Mouse (Mus musculus) embryonic facial prominence, embryonic 14.5 days (tissue): ENCODE data around the gene Olfr299. TPM values are rescaled to one million over a fixed set of nuclear protein-coding genes. Genes with fewer than 3 reads are reported as not detected.

Experiments used
- ATAC-seq: fragments of 200-750 bp; cut with Nextera tagmentation; 2 replicates; pipeline ENCODE4 v1.8.0; 2017; ENCODE audit warnings: low read depth, moderate number of reproducible peaks, moderate TSS enrichment
- DNase-seq: peaks from one replicate; pipeline ENCODE4 v3.0.0-alpha.2; 2015; ENCODE audit warnings: low spot score
- H3K27ac ChIP-seq: fragments of 300-500 bp; sonication (generic); replicated peaks from 2 replicates; pipeline ENCODE4 v1.5.1; 2014; ENCODE audit warnings: low read depth, mild to moderate bottlenecking, low read length, moderate library complexity
- H3K27me3 ChIP-seq: fragments of 300-500 bp; sonication (generic); replicated peaks from 2 replicates; pipeline ENCODE4 v1.6.1; 2014; ENCODE audit warnings: low read length; ENCODE audit not compliant: control insufficient read depth, insufficient read depth
- H3K36me3 ChIP-seq: fragments of 300-500 bp; sonication (generic); 2 replicates; pipeline ENCODE4 v1.6.1; 2014; ENCODE audit warnings: low read length, mixed read lengths; ENCODE audit not compliant: control insufficient read depth, insufficient read depth
- H3K4me1 ChIP-seq: fragments of 300-500 bp; sonication (generic); 2 replicates; pipeline ENCODE4 v1.6.1; 2014; ENCODE audit warnings: antibody characterized with exemption, low read length; ENCODE audit not compliant: control insufficient read depth, insufficient read depth
- H3K4me2 ChIP-seq: fragments of 300-500 bp; sonication (generic); 2 replicates; pipeline ENCODE4 v1.6.1; 2014; ENCODE audit warnings: low read depth, mild to moderate bottlenecking, low read length, moderate library complexity, mixed read lengths
- H3K4me3 ChIP-seq: fragments of 300-500 bp; sonication (generic); 2 replicates; pipeline ENCODE4 v1.5.1; 2014; ENCODE audit warnings: low read depth, mild to moderate bottlenecking, low read length
- H3K9ac ChIP-seq: fragments of 300-500 bp; sonication (generic); 2 replicates; pipeline ENCODE4 v1.6.1; 2014; ENCODE audit warnings: low read depth, mild to moderate bottlenecking, low read length, moderate library complexity, mixed read lengths
- H3K9me3 ChIP-seq: fragments of 300-500 bp; sonication (generic); 2 replicates; pipeline ENCODE4 v1.6.1; 2016; ENCODE audit warnings: low read length; ENCODE audit not compliant: control insufficient read depth
- WGBS: fragments of 180-500 bp; shearing (Covaris S2); extraction: QIAGEN DNeasy Blood & Tissue Kit; methylation state at CpG from one replicate; pipeline ENCODE4 v1.1.7; 2014; 5-methylcytosine and 5-hydroxymethylcytosine counted together
- polyA plus RNA-seq: library from polyadenylated mRNA; unstranded; fragments of >200 nt; fragmentation: Nextera tagmentation; extraction: Ambion mirVana; gene quantifications from 2 replicates; pipeline ENCODE4 v1.2.1, GENCODE M21; 2014

The Olfr299 gene
- 0.09 and 0.11 TPM in 2 replicates for polyA plus RNA-seq

DNA sequence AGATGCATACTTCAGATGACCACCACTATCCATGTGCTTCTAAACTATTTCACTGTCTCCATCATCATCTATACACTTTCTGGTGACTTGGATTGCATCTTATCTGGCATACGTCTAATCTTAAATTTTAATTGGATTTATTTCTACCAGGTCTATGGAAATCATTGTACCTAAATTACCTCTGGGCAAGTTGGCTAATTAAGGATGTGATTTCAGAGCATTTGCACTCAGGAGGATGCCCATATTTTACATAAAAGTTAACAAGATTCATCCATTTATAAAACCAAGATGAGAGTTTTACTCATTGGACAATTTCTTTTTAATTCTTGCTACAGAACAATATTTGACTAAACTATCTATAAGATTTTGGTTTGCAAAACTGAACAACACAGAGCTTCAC is at the start of gene Olfr299:
Gene Olfr299 (plus strand): TSS at position 301 of the 400 bp plus-strand sequence.
- Histone ChIP-seq H3K27ac (no peak within 1 kb of the TSS), H3K9me3 (no peaks in the 10 kb centered on the region), H3K27me3 (no peaks in the 10 kb centered on the region), H3K9ac (no peak within 1 kb of the TSS), H3K4me2 (no peak within 1 kb of the TSS), H3K4me3 (no peak within 1 kb of the TSS), H3K36me3 (no peaks in the 10 kb centered on the region), H3K4me1 (no peaks in the 10 kb centered on the region)
- no peak for DNase-seq
- 89% methylated on average over 1 of the region's 1 CpGs for WGBS
- ATAC-seq, result no peak

DNA sequence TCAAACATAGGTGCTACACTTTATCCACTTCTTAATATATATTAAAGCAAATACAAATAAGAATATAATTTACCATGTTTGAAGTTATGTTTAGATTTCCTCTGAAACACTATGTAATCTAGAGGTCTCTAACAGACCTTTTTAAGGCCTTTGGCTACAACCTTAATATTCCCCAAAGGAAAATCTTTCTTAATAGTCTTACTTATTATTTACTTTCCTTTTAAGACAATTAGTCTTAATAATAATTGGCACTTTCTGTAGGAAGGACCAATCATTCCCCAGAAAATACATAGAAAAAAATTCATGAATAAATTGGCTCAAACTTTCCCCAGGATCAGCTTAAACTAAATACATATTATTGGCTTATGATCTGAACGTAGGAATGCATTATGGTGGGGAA is 32.7 kb downstream of the Olfr299 start, which contains the start of gene Olfr298:
Gene Olfr298 (minus strand): TSS at position 101 of the 400 bp plus-strand sequence.
- no peaks in the 10 kb centered on the region for H3K27me3 ChIP-seq
- no peak within 1 kb of the TSS for H3K4me3 ChIP-seq
- 76% methylated on average over 1 of the region's 1 CpGs for WGBS
- no peak within 1 kb of the TSS for H3K9ac ChIP-seq
- no peak within 1 kb of the TSS for H3K4me2 ChIP-seq
- ATAC-seq, result no peak
- no peaks in the 10 kb centered on the region for H3K4me1 ChIP-seq
- no peak within 1 kb of the TSS for H3K27ac ChIP-seq
- no peaks in the 10 kb centered on the region for H3K36me3 ChIP-seq
- DNase-seq, result no peak
- H3K9me3 ChIP-seq, result no peaks in the 10 kb centered on the region

Other genes starting within 250 kb of the Olfr299 start
- 0.07 TPM in 1 of 2 replicates, not detected in the other for gene Vmn2r76, start 213.6 kb upstream of the Olfr299 start, polyA plus RNA-seq
- gene Olfr310, start 182.7 kb upstream of the Olfr299 start, polyA plus RNA-seq, result not detected in 2 replicates
- not detected in 2 replicates for gene Olfr309, start 146.2 kb upstream of the Olfr299 start, polyA plus RNA-seq
- gene Olfr308, start 134.3 kb upstream of the Olfr299 start, polyA plus RNA-seq, result not detected in 2 replicates
- gene Olfr307, start 122.3 kb upstream of the Olfr299 start, polyA plus RNA-seq, result not detected in 2 replicates
- not detected in 2 replicates for gene Olfr305, start 93.0 kb upstream of the Olfr299 start, polyA plus RNA-seq
- gene Olfr304, start 73.3 kb upstream of the Olfr299 start, polyA plus RNA-seq, result not detected in 2 replicates
- 0.04 TPM in 1 of 2 replicates, not detected in the other for gene Olfr303, start 62.1 kb upstream of the Olfr299 start, polyA plus RNA-seq
- not detected in 2 replicates for gene Olfr301, start 56.1 kb upstream of the Olfr299 start, polyA plus RNA-seq
- gene Olfr298, start 32.6 kb downstream of the Olfr299 start, polyA plus RNA-seq, result 0.07 and 0.28 TPM in 2 replicates
- 0.38 TPM in 1 of 2 replicates, not detected in the other for gene Olfr297, start 60.0 kb downstream of the Olfr299 start, polyA plus RNA-seq
- gene Olfr295, start 123.9 kb downstream of the Olfr299 start, polyA plus RNA-seq, result 0.04 TPM in 1 of 2 replicates, not detected in the other
- gene Olfr294, start 156.7 kb downstream of the Olfr299 start, polyA plus RNA-seq, result not detected in 2 replicates
- 0.17 and 0.39 TPM in 2 replicates for gene Olfr293, start 189.1 kb downstream of the Olfr299 start, polyA plus RNA-seq
- not detected in 2 replicates for gene Olfr292, start 228.4 kb downstream of the Olfr299 start, polyA plus RNA-seq